Mouse (Mus musculus): ENCODE data around the gene Slc38a8.

DNA sequence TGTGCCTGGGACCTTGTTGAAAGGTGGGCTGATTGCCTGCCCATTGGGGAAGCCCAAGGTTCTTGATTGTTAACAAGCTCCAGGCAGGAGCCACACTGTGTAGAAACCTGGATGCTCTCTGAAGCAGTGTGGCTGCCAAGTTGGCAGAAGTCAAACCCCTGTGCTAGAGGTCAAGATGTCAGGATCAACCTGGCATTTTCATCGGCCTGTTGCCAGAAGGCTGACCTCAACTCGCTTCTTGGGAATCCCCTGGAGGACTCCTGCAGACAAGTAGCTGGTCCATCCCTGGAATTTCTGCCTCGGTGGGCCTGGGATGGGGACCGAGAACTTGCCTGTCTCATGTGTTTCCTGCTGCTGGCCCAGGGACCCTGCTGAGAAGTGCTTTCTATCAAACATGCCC is 613 bp upstream of the Slc38a8 start:
- TF ChIP-seq GATA1 (IDR thresholded peaks at IDR 0.05; ENCODE audit: low read length) (no peak), TAL1 (IDR thresholded peaks at IDR 0.05; ENCODE audit: low read length) (no peak)
